Mouse (Mus musculus) CH12.LX (cell line): ENCODE measurements at regions not wholly inside any gene's neighbourhood (a gene's known extent, or its start where the extent isn't known, plus 50 kb on each side); places are given as distances from the start of the nearest gene placed in this dataset.
A peak's percentile ranks its signal among the peaks of the same experiment; 100 is the strongest.

Experiments
- DNase-seq: peaks from one replicate; pipeline ENCODE4 v3.0.0-alpha.2; 2013; ENCODE audit errors: extremely low read depth
- H3K27ac ChIP-seq: 2 replicates; pipeline ENCODE4 v1.5.1; 2012; ENCODE audit warnings: low read depth, mild to moderate bottlenecking, control low read depth, moderate library complexity; ENCODE audit not compliant: insufficient read depth
- H3K27me3 ChIP-seq: replicated peaks from 2 replicates; pipeline ENCODE3; 2012; ENCODE audit warnings: inconsistent platforms
- H3K36me3 ChIP-seq, 2 experiments: replicated peaks in 1 of 2; 2 replicates each; pipeline versions ENCODE3 to v1.6.1; 2012; ENCODE audit warnings: inconsistent platforms in 1 of 2, low read length in 1 of 2, mild to moderate bottlenecking in 1 of 2, mixed read lengths in 1 of 2, moderate library complexity in 1 of 2; ENCODE audit not compliant: control insufficient read depth in 1 of 2, insufficient read depth in 1 of 2
- H3K4me1 ChIP-seq, 2 experiments: 2 replicates each; pipeline ENCODE4 v1.6.1; 2012; ENCODE audit warnings: inconsistent platforms in 1 of 2, moderate library complexity in 1 of 2; ENCODE audit not compliant: insufficient read depth in 2 of 2, control insufficient read depth in 1 of 2
- H3K4me2 ChIP-seq: 2 replicates; pipeline ENCODE4 v1.6.1; 2012; ENCODE audit warnings: low read depth, mild to moderate bottlenecking, control low read depth; ENCODE audit not compliant: poor library complexity, insufficient read depth, severe bottlenecking
- H3K4me3 ChIP-seq, 3 experiments: fragments of 150-350 bp in 1 of 3; sonication (generic) in 1 of 3; replicated peaks in 1 of 3; 2 replicates each; pipeline versions ENCODE3 to v1.5.1; 2011 to 2012; ENCODE audit warnings: low read depth in 2 of 3, low read length in 2 of 3, mild to moderate bottlenecking in 2 of 3, moderate library complexity in 2 of 3, control low read depth in 1 of 3, improper control_type of control experiment in 1 of 3, inconsistent platforms in 1 of 3, mixed read lengths in 1 of 3; ENCODE audit not compliant: poor library complexity in 1 of 3
- H3K79me2 ChIP-seq: replicated peaks from 2 replicates; pipeline ENCODE4 v1.6.1; 2012; ENCODE audit warnings: mild to moderate bottlenecking, moderate library complexity; ENCODE audit not compliant: control insufficient read depth, poor library complexity, insufficient read depth, severe bottlenecking; ENCODE audit errors: extremely low read depth
- H3K9ac ChIP-seq: 2 replicates; pipeline ENCODE4 v1.6.1; 2012; ENCODE audit warnings: low read depth, mild to moderate bottlenecking, control low read depth, moderate library complexity; ENCODE audit not compliant: insufficient read depth
- H3K9me3 ChIP-seq: replicated peaks from 2 replicates; pipeline ENCODE3; 2012; ENCODE audit warnings: low read length, inconsistent platforms, mixed read lengths
- CTCF ChIP-seq, 2 experiments: IDR thresholded peaks in 1 of 2; conservative IDR thresholded peaks in 1 of 2; 2 replicates each; pipeline ENCODE4 v1.5.1; 2011 to 2012; ENCODE audit warnings: low read depth in 2 of 2, low read length in 2 of 2, improper control_type of control experiment in 1 of 2, inconsistent platforms in 1 of 2, mild to moderate bottlenecking in 1 of 2, moderate library complexity in 1 of 2
- E2F4 ChIP-seq: IDR thresholded peaks from 2 replicates; pipeline ENCODE4 v1.6.1; 2011; ENCODE audit warnings: low read depth, low read length, improper control_type of control experiment; ENCODE audit not compliant: insufficient replicate concordance
- ELF1 ChIP-seq: IDR thresholded peaks from 2 replicates; pipeline ENCODE4 v1.6.1; 2014; ENCODE audit warnings: low read depth, mild to moderate bottlenecking, inconsistent platforms, low read length, improper control_type of control experiment
- EP300 ChIP-seq: IDR thresholded peaks from 2 replicates; pipeline ENCODE4 v1.6.1; 2011; ENCODE audit warnings: low read length, improper control_type of control experiment
- ETS1 ChIP-seq: conservative IDR thresholded peaks from 2 replicates; pipeline ENCODE4 v1.6.1; 2012; ENCODE audit warnings: low read depth, mild to moderate bottlenecking, inconsistent platforms, low read length, improper control_type of control experiment, moderate library complexity
- GABPA ChIP-seq: IDR thresholded peaks from 2 replicates; pipeline ENCODE4 v1.6.1; 2012; ENCODE audit warnings: low read depth, low read length, improper control_type of control experiment, inconsistent platforms; ENCODE audit not compliant: insufficient replicate concordance
- HCFC1 ChIP-seq: IDR thresholded peaks from 2 replicates; pipeline ENCODE4 v1.6.1; 2012; ENCODE audit warnings: low read depth, mild to moderate bottlenecking, inconsistent platforms, low read length, improper control_type of control experiment
- JUN ChIP-seq: IDR thresholded peaks from 2 replicates; pipeline ENCODE4 v1.6.1; 2011; ENCODE audit warnings: low read depth, mild to moderate bottlenecking, low read length, improper control_type of control experiment, moderate library complexity; ENCODE audit not compliant: insufficient read depth
- MAFK ChIP-seq: IDR thresholded peaks from 2 replicates; pipeline ENCODE4 v1.6.1; 2011; ENCODE audit warnings: low read length, improper control_type of control experiment; ENCODE audit not compliant: insufficient replicate concordance
- MXI1 ChIP-seq: IDR thresholded peaks from 2 replicates; pipeline ENCODE4 v1.6.1; 2011; ENCODE audit warnings: mild to moderate bottlenecking, low read depth, low read length, improper control_type of control experiment
- MYC ChIP-seq: IDR thresholded peaks from 2 replicates; pipeline ENCODE4 v1.6.1; 2011; ENCODE audit warnings: low read depth, mild to moderate bottlenecking, improper control_type of control experiment, low read length
- NRF1 ChIP-seq: IDR thresholded peaks from 2 replicates; pipeline ENCODE4 v1.6.1; 2014; ENCODE audit warnings: low read depth, mild to moderate bottlenecking, inconsistent platforms, low read length, improper control_type of control experiment, moderate library complexity
- RAD21 ChIP-seq: IDR thresholded peaks from 2 replicates; pipeline ENCODE4 v1.6.1; 2011; ENCODE audit warnings: low read depth, mild to moderate bottlenecking, low read length, improper control_type of control experiment, moderate library complexity
- SIN3A ChIP-seq: IDR thresholded peaks from 2 replicates; pipeline ENCODE4 v1.6.1; 2012; ENCODE audit warnings: low read length, improper control_type of control experiment, inconsistent platforms
- SMC3 ChIP-seq: IDR thresholded peaks from 2 replicates; pipeline ENCODE4 v1.6.1; 2011; ENCODE audit warnings: low read depth, low read length, improper control_type of control experiment
- TBP ChIP-seq: conservative IDR thresholded peaks from 2 replicates; pipeline ENCODE4 v1.6.1; 2011; ENCODE audit warnings: low read depth, low read length, improper control_type of control experiment
- TCF12 ChIP-seq: IDR thresholded peaks from 2 replicates; pipeline ENCODE4 v1.6.1; 2014; ENCODE audit warnings: low read depth, mild to moderate bottlenecking, inconsistent platforms, low read length, improper control_type of control experiment
- USF2 ChIP-seq: conservative IDR thresholded peaks from 2 replicates; pipeline ENCODE4 v1.6.1; 2011; ENCODE audit warnings: low read depth, low read length, improper control_type of control experiment
- ZKSCAN1 ChIP-seq: IDR thresholded peaks from 2 replicates; pipeline ENCODE4 v1.6.1; 2012; ENCODE audit warnings: low read depth, inconsistent platforms, low read length, improper control_type of control experiment, borderline replicate concordance
- ZMIZ1 ChIP-seq: IDR thresholded peaks from 2 replicates; pipeline ENCODE4 v1.6.1; 2012; ENCODE audit warnings: low read depth, mild to moderate bottlenecking, inconsistent platforms, low read length, improper control_type of control experiment
- ZNF384 ChIP-seq: IDR thresholded peaks from 2 replicates; pipeline ENCODE4 v1.6.1; 2012; ENCODE audit warnings: low read depth, low read length, improper control_type of control experiment, inconsistent platforms
- dilution Hi-C: fragments of 300-500 bp; cut with MboI; formaldehyde crosslinking; loops from 2 replicates; pipeline ENCODE4 v1.14.3; 2020; ENCODE audit warnings: low sequenced_read_pairs; ENCODE audit not compliant: extremely low pct_unique_long_range_greater_than_20kb, extremely low pct_ligation_motif_present
- in situ Hi-C: fragments of 300-500 bp; cut with MboI; formaldehyde crosslinking; loops from 3 replicates; pipeline ENCODE4 v1.14.3; 2019; ENCODE audit warnings: low sequenced_read_pairs, low pct_ligation_motif_present, low pct_unique_long_range_greater_than_20kb, mixed read lengths

DNA sequence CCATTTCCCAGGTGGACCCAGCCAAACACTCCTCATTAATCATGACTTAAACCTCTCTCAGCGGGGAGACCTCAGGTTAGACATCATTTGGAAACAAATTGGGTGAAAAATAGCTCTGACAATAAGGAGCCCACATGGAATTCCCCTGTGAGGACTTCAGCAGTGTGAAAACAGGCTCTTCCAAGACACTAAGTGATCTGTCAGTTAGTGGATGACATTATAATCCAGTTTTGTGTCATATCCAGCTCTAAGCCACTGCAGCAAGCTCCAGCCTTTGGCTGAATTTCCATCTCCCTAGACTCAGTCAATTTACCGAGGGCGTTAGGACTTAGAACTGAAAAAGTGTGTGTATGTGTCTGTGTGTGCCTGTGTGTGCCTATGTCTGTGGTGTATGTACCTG is 70.5 kb downstream of the Olig3 start:
- no peaks in the 10 kb centered on the region for H3K9me3 ChIP-seq
- H3K9ac ChIP-seq = no peak overlapping the region
- H3K79me2 ChIP-seq = no peaks in the 10 kb centered on the region
- in situ Hi-C loops (no loop called here), dilution Hi-C loops (no loop called here)
- H3K4me3 ChIP-seq = no peak overlapping the region
- H3K4me2 ChIP-seq = no peak overlapping the region
- no peaks in the 10 kb centered on the region for H3K27me3 ChIP-seq
- H3K36me3 ChIP-seq = no peaks in the 10 kb centered on the region
- peaks cover 6 to 9% of the 10 kb centered on the region in 2 experiments for H3K4me1 ChIP-seq
- H3K27ac ChIP-seq = no peak overlapping the region
- TF ChIP-seq NRF1 (no peak), E2F4 (no peak), SMC3 (no peak), ETS1 (no peak), ZKSCAN1 (no peak), EP300 (no peak), ZNF384 (no peak), ELF1 (no peak), JUN (no peak), CTCF (conservative IDR thresholded peaks at IDR 0.05 in 1 of 2, IDR thresholded peaks at IDR 0.05 in 1 of 2; ENCODE audit: low read depth in 2 of 2, low read length in 2 of 2) (no peak), ZMIZ1 (no peak), MXI1 (no peak), MYC (no peak), SIN3A (no peak), HCFC1 (no peak), RAD21 (no peak), MAFK (no peak), GABPA (no peak)
- no peak for DNase-seq

DNA sequence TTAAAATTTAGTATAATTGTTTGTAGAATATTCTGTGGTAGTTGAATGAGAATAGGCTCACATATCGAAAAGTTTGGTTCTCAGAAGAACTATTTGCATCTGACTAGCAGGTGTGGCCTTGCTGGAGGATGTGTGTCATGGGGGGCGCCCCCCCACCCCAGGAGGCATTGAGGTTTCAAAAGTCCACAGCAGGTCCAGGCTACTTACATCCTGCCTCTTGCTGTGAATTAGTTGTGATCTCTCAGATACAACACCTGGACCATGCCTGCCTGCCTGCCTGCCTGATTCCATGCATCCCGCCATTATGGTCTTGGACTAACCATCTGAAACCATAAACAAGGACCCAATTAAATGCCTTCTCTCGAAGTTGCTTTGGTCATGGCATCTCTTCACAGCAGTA is 76.2 kb downstream of the Olig3 start:
- in situ Hi-C loops (no loop called here), dilution Hi-C loops (no loop called here)
- Histone ChIP-seq H3K4me2 (no peak overlapping the region), H3K79me2 (no peaks in the 10 kb centered on the region), H3K9me3 (no peaks in the 10 kb centered on the region), H3K27me3 (no peaks in the 10 kb centered on the region), H3K4me1 (peaks cover 3 to 10% of the 10 kb centered on the region in 2 experiments), H3K4me3 (no peak overlapping the region), H3K27ac (no peak overlapping the region), H3K36me3 (no peaks in the 10 kb centered on the region), H3K9ac (no peak overlapping the region)
- DNase-seq = no peak
- no peak for TF ChIP-seq ZMIZ1
- no peak for TF ChIP-seq USF2
- no peak for TF ChIP-seq TBP
- TF ChIP-seq TCF12 = 0 out of 2 replicates have a peak, but pooled peaks have one; percentile 19
- peak; percentile 31; the same call in 1 of the 2 replicates for TF ChIP-seq EP300
- 0 out of 2 replicates have a peak, but pooled peaks have one; percentile 12 for TF ChIP-seq MYC
